Mouse (Mus musculus) inflammation-experienced regulatory T-cells (primary cell): ENCODE results near the gene Ccdc177. TPM values are rescaled to one million over a fixed set of nuclear protein-coding genes. Genes with fewer than 3 reads are reported as not detected.

ENCODE experiments used
- polyA plus RNA-seq, 2 experiments: library from polyadenylated mRNA; unstranded; fragments of 100-300 nt; shearing (Covaris generic); gene quantifications; one replicate each; pipeline ENCODE4 v1.2.1; 2017

Gene Ccdc177
- polyA plus RNA-seq, result 1 to 10 TPM in 1 of 2 experiments, under 1 TPM in 1; 0.11 to 1.9 TPM

GRCm38 (mm10) chr12:80760396-80760801 is at the start of gene Ccdc177:
TSS of gene Ccdc177 (minus strand) at chr12:80760687.

GRCm38 (mm10) chr12:80789849-80790694 is 29.6 kb upstream of the Ccdc177 start, which contains the start of gene Susd6:
TSS of gene Susd6 (plus strand) at chr12:80790510.

Other genes starting within 250 kb of the Ccdc177 start
- gene Galnt16, start 242.4 kb downstream of the Ccdc177 start, polyA plus RNA-seq, result 1 to 10 TPM in 1 of 2 experiments, under 1 TPM in 1; 0.46 to 1.3 TPM
- 10 to 100 TPM; 28.4 to 33.7 TPM for gene Slc39a9, start 116.8 kb downstream of the Ccdc177 start, polyA plus RNA-seq
- 10 to 100 TPM; 52.9 to 53.3 TPM for gene Erh, start 116.3 kb downstream of the Ccdc177 start, polyA plus RNA-seq
- under 1 TPM in 1 of 2 experiments, not detected in 1; 0.22 TPM for gene Plekhd1, start 68.1 kb downstream of the Ccdc177 start, polyA plus RNA-seq
- gene Susd6, start 29.8 kb upstream of the Ccdc177 start, polyA plus RNA-seq, result 10 to 100 TPM; 86.1 to 96.2 TPM
- 100 to 1,000 TPM; 766 to 786 TPM for gene Srsf5, start 184.8 kb upstream of the Ccdc177 start, polyA plus RNA-seq
- gene Slc10a1, start 208.0 kb upstream of the Ccdc177 start, polyA plus RNA-seq, result 1 to 10 TPM in 1 of 2 experiments, under 1 TPM in 1; 0.51 to 3.9 TPM